Mouse (Mus musculus) skeletal muscle tissue, adult 2 months (tissue): ENCODE measurements at regions not wholly inside any gene's neighbourhood (a gene's known extent, or its start where the extent isn't known, plus 50 kb on each side); places are given as distances from the start of the nearest gene placed in this dataset.
"Not testable (repeated sequence)": the region's sequence is repeated elsewhere in the genome, so short reads cannot be mapped to it uniquely, and the experiment has no call there.

Source experiments
- DNase-seq: peaks from one replicate; pipeline ENCODE4 v3.0.0-alpha.2; 2012; ENCODE audit warnings: low read depth, low spot score

DNA sequence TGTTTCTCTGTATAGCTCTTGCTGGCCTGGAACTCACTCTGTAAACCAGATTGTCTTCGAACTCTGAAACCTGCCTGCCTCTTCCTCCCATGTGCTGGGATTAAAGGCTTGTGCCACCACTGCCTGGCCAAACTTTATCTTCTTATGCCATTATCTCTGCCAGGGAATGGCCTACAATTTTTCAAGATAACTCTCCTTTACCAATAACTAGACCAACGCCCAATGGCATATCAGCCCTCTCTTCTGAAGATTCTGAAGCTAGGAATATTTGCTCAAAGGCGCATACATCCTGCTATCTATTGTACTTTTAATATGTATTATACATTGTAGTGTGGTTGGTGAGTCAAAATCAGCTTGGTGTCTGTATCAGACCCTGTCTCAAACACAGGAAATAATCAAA is 235.4 kb upstream of the Cts3 start:
- not testable (repeated sequence) for DNase-seq

DNA sequence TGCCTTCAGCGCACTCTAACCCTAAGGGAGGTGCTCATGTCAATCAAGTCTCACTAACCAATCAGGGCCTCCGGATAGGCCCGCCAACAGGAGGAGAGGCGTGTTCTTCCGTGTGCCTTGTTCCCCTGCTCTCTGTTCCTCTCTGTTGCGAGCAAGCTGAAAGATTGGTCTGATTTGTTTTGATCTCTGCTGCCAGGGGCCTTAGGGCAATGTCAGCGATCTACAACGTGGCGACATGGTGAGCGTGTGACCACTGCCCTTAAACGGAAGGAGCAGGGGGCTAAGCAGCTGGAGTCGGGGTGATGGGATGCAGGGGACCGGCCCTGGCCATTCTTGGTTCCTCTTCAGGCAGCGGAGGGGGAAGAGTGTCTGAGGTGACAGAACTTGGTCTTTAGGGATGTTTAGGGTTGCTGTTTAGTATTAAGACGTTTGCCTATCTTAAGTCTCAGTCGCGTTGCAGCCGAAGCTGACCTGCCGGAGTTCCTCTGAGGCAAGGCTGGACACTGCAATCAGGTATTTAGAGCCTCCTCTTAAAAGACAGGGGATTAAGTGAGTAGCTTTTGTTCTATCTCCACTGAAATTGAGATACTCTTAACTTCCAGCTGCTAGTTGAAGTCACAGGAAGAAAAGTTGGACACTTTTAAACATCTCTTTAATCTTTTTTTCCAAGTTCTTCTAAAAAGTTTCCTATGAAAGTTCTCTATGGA is 234.4 kb upstream of the Cts3 start:
- DNase-seq: peak; percentile 10

DNA sequence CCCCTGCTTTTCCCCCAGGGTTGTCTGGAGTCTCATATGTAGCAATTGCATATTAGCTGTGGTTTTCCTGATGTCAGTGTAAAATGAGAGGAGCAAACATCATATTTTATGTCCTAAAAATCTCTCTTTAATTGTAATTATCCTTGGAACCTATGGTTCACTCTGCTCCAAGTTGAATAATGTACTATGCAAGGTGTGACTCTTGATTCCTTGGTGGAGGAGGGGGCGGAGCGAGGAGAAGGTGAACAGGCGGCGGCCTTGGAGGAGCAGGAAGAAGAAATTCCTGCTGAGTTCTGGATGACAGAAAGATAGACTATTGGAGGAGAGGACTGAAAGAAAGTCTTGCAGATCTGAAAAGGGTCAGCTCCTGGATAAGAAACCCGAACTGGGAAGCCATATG is 233.8 kb upstream of the Cts3 start:
- not testable (repeated sequence) for DNase-seq

DNA sequence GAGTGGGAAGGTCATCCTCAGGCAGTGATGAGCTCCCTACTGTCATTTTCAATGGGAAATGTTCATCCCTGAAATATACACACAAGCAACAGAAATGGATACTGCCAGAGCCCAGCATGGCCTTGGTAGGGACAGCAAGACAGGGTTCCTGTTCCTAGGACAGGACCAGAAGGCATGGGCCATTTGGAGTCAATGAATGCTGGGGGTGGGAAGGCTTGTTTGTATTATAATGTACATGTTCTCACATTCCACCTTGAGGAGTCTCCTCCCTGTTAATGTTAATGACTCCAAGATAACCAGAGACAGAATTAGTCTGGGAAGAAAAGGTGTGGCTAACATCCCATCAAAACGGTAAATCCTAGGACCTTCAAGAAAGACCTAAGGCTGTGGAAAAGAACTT is 193.5 kb upstream of the Cts3 start:
- not testable (repeated sequence) for DNase-seq
